Mouse (Mus musculus): ENCODE results near the gene Chst2. TPM values are rescaled to one million over a fixed set of nuclear protein-coding genes. Genes with fewer than 3 reads are reported as not detected.

Chst2 gene
- total and polyA plus RNA-seq, 3 experiments = not detected

GRCm38 (mm10) chr9:95450586-95450985 is 44.1 kb upstream of the Chst2 start:
- H3K4me1 ChIP-seq (ENCODE audit: control insufficient read depth in 1 of 2, insufficient read depth in 2 of 2, low read length in 2 of 2) = no peaks in the 10 kb centered on the region
- no peaks in the 10 kb centered on the region for H3K79me2 ChIP-seq (ENCODE audit: control insufficient read depth, insufficient read depth, low read length, poor library complexity)
- no peak for DNase-seq (ENCODE audit: low read depth, low spot score)

GRCm38 (mm10) chr9:95442321-95442731 is 35.8 kb upstream of the Chst2 start:
- no peak overlapping the region for H3K4me3 ChIP-seq (ENCODE audit: control insufficient read depth in 1 of 2, insufficient read depth in 1 of 2, low read depth in 2 of 2, low read length in 2 of 2)
- no peak overlapping the region for H3K9ac ChIP-seq (ENCODE audit: control insufficient read depth, low read depth, low read length, poor library complexity, severe bottlenecking)
- no peak for TF ChIP-seq NRF1 (IDR thresholded peaks at IDR 0.05; ENCODE audit: insufficient read depth, low read depth, low read length, poor library complexity, severe bottlenecking)
- TF ChIP-seq GABPA (IDR thresholded peaks at IDR 0.05; ENCODE audit: low read depth, low read length) = no peak
- TF ChIP-seq ELF1 (IDR thresholded peaks at IDR 0.05; ENCODE audit: low read depth, low read length) = no peak
- no peak for TF ChIP-seq CHD2 (IDR thresholded peaks at IDR 0.05; ENCODE audit: low read length)
- TF ChIP-seq USF2 (IDR thresholded peaks at IDR 0.05; ENCODE audit: borderline replicate concordance in 1 of 2, insufficient read depth in 1 of 2, low read depth in 1 of 2, low read length in 2 of 2) = no peak
- no peak for TF ChIP-seq TBP (IDR thresholded peaks at IDR 0.05; ENCODE audit: low read depth, low read length)
- TF ChIP-seq ZKSCAN1 (IDR thresholded peaks at IDR 0.05; ENCODE audit: low read depth, low read length) = no peak
- no peak for TF ChIP-seq TCF12 (IDR thresholded peaks at IDR 0.05; ENCODE audit: low read depth, low read length)
- TF ChIP-seq MEF2A (IDR thresholded peaks at IDR 0.05; ENCODE audit: extremely low read depth, insufficient replicate concordance, low read depth, low read length, poor library complexity, severe bottlenecking) = no peak
- TF ChIP-seq NELFE (IDR thresholded peaks at IDR 0.05; ENCODE audit: low read depth, low read length) = no peak
- no peak for TF ChIP-seq MAX (IDR thresholded peaks at IDR 0.05; ENCODE audit: low read length)
- no peak for TF ChIP-seq MAFK (IDR thresholded peaks at IDR 0.05; ENCODE audit: borderline replicate concordance, low read depth, low read length)
- no peak for TF ChIP-seq SMC3 (IDR thresholded peaks at IDR 0.05; ENCODE audit: low read depth, low read length)
- TF ChIP-seq ZC3H11A (IDR thresholded peaks at IDR 0.05; ENCODE audit: low read depth, low read length) = no peak
- no peak for TF ChIP-seq ETS1 (IDR thresholded peaks at IDR 0.05; ENCODE audit: low read depth, low read length)
- no peak for TF ChIP-seq RAD21 (IDR thresholded peaks at IDR 0.05; ENCODE audit: low read depth, low read length)
- no peak for TF ChIP-seq TAL1 (IDR thresholded peaks at IDR 0.05; ENCODE audit: low read length)
- no peak for TF ChIP-seq USF1 (IDR thresholded peaks at IDR 0.05; ENCODE audit: low read depth, low read length)
- H3K79me2 ChIP-seq (ENCODE audit: control insufficient read depth, insufficient read depth, low read length, poor library complexity) = no peaks in the 10 kb centered on the region
- DNase-seq (ENCODE audit: low read depth, low spot score) = no peak
- H3K27me3 ChIP-seq (ENCODE audit: control insufficient read depth in 1 of 2, insufficient read depth in 2 of 2, low read length in 2 of 2) = no peaks in the 10 kb centered on the region
- no peaks in the 10 kb centered on the region for H3K36me3 ChIP-seq (ENCODE audit: control insufficient read depth in 1 of 2, insufficient read depth in 2 of 2, low read length in 2 of 2)
- H3K9me3 ChIP-seq (replicated peaks; ENCODE audit: insufficient read depth, low read length) = no peaks in the 10 kb centered on the region
- no peak overlapping the region for H3K27ac ChIP-seq (ENCODE audit: control insufficient read depth, low read depth, low read length)
- no peaks in the 10 kb centered on the region for H3K4me1 ChIP-seq (ENCODE audit: control insufficient read depth in 1 of 2, insufficient read depth in 2 of 2, low read length in 2 of 2)

More at GRCm38 (mm10) chr9:95450586-95450985, 44.1 kb upstream of the Chst2 start:
- TF ChIP-seq ZMIZ1 (IDR thresholded peaks at IDR 0.05; ENCODE audit: low read depth, low read length) (no peak), ZNF384 (IDR thresholded peaks at IDR 0.05; ENCODE audit: low read depth, low read length) (no peak), TAL1 (IDR thresholded peaks at IDR 0.05; ENCODE audit: low read length) (no peak), MXI1 (IDR thresholded peaks at IDR 0.05; ENCODE audit: low read depth, low read length) (no peak), TBP (IDR thresholded peaks at IDR 0.05; ENCODE audit: low read depth, low read length) (no peak), ETS1 (IDR thresholded peaks at IDR 0.05; ENCODE audit: low read depth, low read length) (no peak), GATA1 (IDR thresholded peaks at IDR 0.05; ENCODE audit: low read depth, low read length) (no peak), EP300 (IDR thresholded peaks at IDR 0.05; ENCODE audit: low read depth in 1 of 2, low read length in 2 of 2) (no peak), CHD2 (IDR thresholded peaks at IDR 0.05; ENCODE audit: low read length) (no peak), MYB (IDR thresholded peaks at IDR 0.05; ENCODE audit: low read depth, low read length) (no peak), POLR2AphosphoS2 (IDR thresholded peaks at IDR 0.05; ENCODE audit: low read length) (no peak), MEF2A (IDR thresholded peaks at IDR 0.05; ENCODE audit: extremely low read depth, insufficient replicate concordance, low read depth, low read length, poor library complexity, severe bottlenecking) (no peak), TCF12 (IDR thresholded peaks at IDR 0.05; ENCODE audit: low read depth, low read length) (no peak), SMC3 (IDR thresholded peaks at IDR 0.05; ENCODE audit: low read depth, low read length) (no peak), E2F4 (IDR thresholded peaks at IDR 0.05; ENCODE audit: borderline replicate concordance, low read depth, low read length) (no peak), HCFC1 (IDR thresholded peaks at IDR 0.05; ENCODE audit: low read depth, low read length) (no peak), POLR2A (IDR thresholded peaks at IDR 0.05; ENCODE audit: control insufficient read depth in 1 of 2, insufficient read depth in 1 of 2, low read depth in 1 of 2, low read length in 2 of 2, poor library complexity in 1 of 2) (no peak), MAX (IDR thresholded peaks at IDR 0.05; ENCODE audit: low read length) (no peak)
- no peaks in the 10 kb centered on the region; a peak in 1 of 4 replicates for H3K36me3 ChIP-seq (ENCODE audit: control insufficient read depth in 1 of 2, insufficient read depth in 2 of 2, low read length in 2 of 2)
- H3K4me3 ChIP-seq (ENCODE audit: control insufficient read depth in 1 of 2, insufficient read depth in 1 of 2, low read depth in 2 of 2, low read length in 2 of 2) = no peak overlapping the region
- no peak overlapping the region for H3K9ac ChIP-seq (ENCODE audit: control insufficient read depth, low read depth, low read length, poor library complexity, severe bottlenecking)
- no peaks in the 10 kb centered on the region for H3K9me3 ChIP-seq (replicated peaks; ENCODE audit: insufficient read depth, low read length)
- no peak overlapping the region for H3K27ac ChIP-seq (ENCODE audit: control insufficient read depth, low read depth, low read length)
- H3K27me3 ChIP-seq (ENCODE audit: control insufficient read depth in 1 of 2, insufficient read depth in 2 of 2, low read length in 2 of 2) = no peaks in the 10 kb centered on the region
